Mouse (Mus musculus): Measurements from ENCODE around the gene Dglucy. TPM values are rescaled to one million over a fixed set of nuclear protein-coding genes. Genes with fewer than 3 reads are reported as not detected.

Dglucy gene
- polyA plus RNA-seq, 1 experiment from 2014 or later, result 0.49 TPM

- 76% methylated on average over 6 of the region's 6 CpGs for WGBS
These were observed 97.1 kb downstream of the Dglucy start for GRCm38 (mm10) chr12:100875960-100876359.

GRCm38 (mm10) chr12:100877936-100878335 lies 99.1 kb downstream of the Dglucy start:
- Histone ChIP-seq H3K36me3 (no peaks in the 10 kb centered on the region), H3K4me3 (no peak overlapping the region), H3K27me3 (ENCODE audit: insufficient read depth, poor library complexity, severe bottlenecking) (0 out of 2 replicates have a peak, but pooled peaks cover 5% of the 10 kb centered on the region), H3K9me3 (no peaks in the 10 kb centered on the region), H3K27ac (no peak overlapping the region), H3K4me1 (no peaks in the 10 kb centered on the region)
- 73% methylated on average over 6 of the region's 6 CpGs for WGBS
- no peak for DNase-seq (ENCODE audit: low spot score)

More at GRCm38 (mm10) chr12:100875960-100876359, 97.1 kb downstream of the Dglucy start:
- Histone ChIP-seq H3K4me1 (no peaks in the 10 kb centered on the region), H3K9me3 (no peaks in the 10 kb centered on the region), H3K36me3 (no peaks in the 10 kb centered on the region), H3K27ac (no peak overlapping the region), H3K27me3 (ENCODE audit: insufficient read depth, poor library complexity, severe bottlenecking) (0 out of 2 replicates have a peak, but pooled peaks cover 4% of the 10 kb centered on the region), H3K4me3 (no peak overlapping the region)
- DNase-seq (ENCODE audit: low spot score), result no peak

DNA sequence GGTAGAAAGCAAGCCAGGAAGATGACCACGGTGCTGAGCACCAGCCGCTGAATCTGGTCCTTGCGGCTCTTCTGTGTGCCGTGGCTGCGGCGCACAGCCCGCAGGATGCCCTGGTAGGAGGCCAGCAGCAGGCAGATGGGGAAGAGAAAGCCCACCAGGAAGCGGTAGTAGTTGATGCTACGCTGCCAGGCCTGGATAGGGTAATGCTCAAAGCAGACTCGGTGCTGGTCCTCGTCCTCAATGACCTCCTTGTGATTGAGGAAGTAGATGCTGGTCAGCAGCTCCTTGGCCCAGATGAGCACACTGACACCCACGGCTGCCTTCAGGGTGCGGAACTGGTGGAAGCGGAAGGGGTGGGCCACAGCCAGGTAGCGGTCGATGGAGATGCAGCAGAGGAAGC lies 99.7 kb downstream of the Dglucy start:
- no peaks in the 10 kb centered on the region for H3K36me3 ChIP-seq
- no peak overlapping the region for H3K4me3 ChIP-seq
- H3K27ac ChIP-seq, result no peak overlapping the region
- no peaks in the 10 kb centered on the region for H3K9me3 ChIP-seq
- no peak for DNase-seq (ENCODE audit: low spot score)
- WGBS, result 87% methylated on average over 16 of the region's 16 CpGs
- H3K4me1 ChIP-seq, result no peaks in the 10 kb centered on the region
- H3K27me3 ChIP-seq (ENCODE audit: insufficient read depth, poor library complexity, severe bottlenecking), result 0 out of 2 replicates have a peak, but pooled peaks cover 6% of the 10 kb centered on the region

GRCm38 (mm10) chr12:100883168-100883567 lies 104.3 kb downstream of the Dglucy start:
- H3K4me1 ChIP-seq, result no peaks in the 10 kb centered on the region
- 66% methylated on average over 7 of the region's 7 CpGs for WGBS
- no peak overlapping the region for H3K27ac ChIP-seq
- H3K36me3 ChIP-seq, result no peaks in the 10 kb centered on the region
- DNase-seq (ENCODE audit: low spot score), result no peak
- no peak overlapping the region for H3K4me3 ChIP-seq
- H3K27me3 ChIP-seq (ENCODE audit: insufficient read depth, poor library complexity, severe bottlenecking), result peaks cover 19% of the 10 kb centered on the region; the same call in 1 of the 2 replicates
- H3K9me3 ChIP-seq, result no peaks in the 10 kb centered on the region

- Histone ChIP-seq H3K4me1 (no peaks in the 10 kb centered on the region), H3K9me3 (no peaks in the 10 kb centered on the region), H3K4me3 (no peak overlapping the region), H3K27me3 (ENCODE audit: insufficient read depth, poor library complexity, severe bottlenecking) (peaks cover 26% of the 10 kb centered on the region; the same call in 1 of the 2 replicates), H3K36me3 (no peaks in the 10 kb centered on the region), H3K27ac (no peak overlapping the region)
- 80% methylated on average over 3 of the region's 3 CpGs for WGBS
- no peak for DNase-seq (ENCODE audit: low spot score)
These were observed 106.7 kb downstream of the Dglucy start for GRCm38 (mm10) chr12:100885585-100885984.

DNA sequence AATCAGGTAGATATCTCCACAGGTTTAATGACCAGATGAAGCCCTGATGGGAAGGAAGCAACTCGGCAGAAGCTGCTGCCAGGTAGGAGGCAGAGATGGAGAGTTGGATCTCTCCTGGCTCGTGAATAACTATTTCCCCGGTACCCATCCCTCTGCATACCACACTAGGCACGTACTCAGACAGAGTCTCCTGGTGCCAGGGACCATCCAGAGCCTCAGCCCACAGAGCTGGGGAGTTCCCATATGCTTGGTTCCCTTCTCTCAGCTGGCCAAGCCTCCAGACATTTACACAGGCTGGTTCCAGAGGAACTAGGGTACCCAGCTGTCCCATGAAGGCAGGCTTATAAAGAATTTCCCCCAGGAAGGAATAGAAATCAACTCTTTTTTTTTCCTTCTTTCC lies 108.0 kb downstream of the Dglucy start:
- H3K27ac ChIP-seq, result no peak overlapping the region
- H3K9me3 ChIP-seq, result no peaks in the 10 kb centered on the region
- H3K4me3 ChIP-seq, result no peak overlapping the region
- no peaks in the 10 kb centered on the region for H3K4me1 ChIP-seq
- H3K27me3 ChIP-seq (ENCODE audit: insufficient read depth, poor library complexity, severe bottlenecking), result peaks cover 26% of the 10 kb centered on the region; the same call in 1 of the 2 replicates
- DNase-seq (ENCODE audit: low spot score), result no peak
- H3K36me3 ChIP-seq, result no peaks in the 10 kb centered on the region
- WGBS, result 74% methylated on average over 4 of the region's 4 CpGs

GRCm38 (mm10) chr12:100887801-100888258 lies 109.0 kb downstream of the Dglucy start:
- no peak for DNase-seq (ENCODE audit: low spot score)
- Histone ChIP-seq H3K27ac (no peak overlapping the region), H3K9me3 (no peaks in the 10 kb centered on the region), H3K27me3 (ENCODE audit: insufficient read depth, poor library complexity, severe bottlenecking) (peaks cover 23% of the 10 kb centered on the region; the same call in 1 of the 2 replicates), H3K4me1 (no peaks in the 10 kb centered on the region), H3K36me3 (no peaks in the 10 kb centered on the region), H3K4me3 (no peak overlapping the region)
- WGBS, result 34% methylated on average over 12 of the region's 12 CpGs

DNA sequence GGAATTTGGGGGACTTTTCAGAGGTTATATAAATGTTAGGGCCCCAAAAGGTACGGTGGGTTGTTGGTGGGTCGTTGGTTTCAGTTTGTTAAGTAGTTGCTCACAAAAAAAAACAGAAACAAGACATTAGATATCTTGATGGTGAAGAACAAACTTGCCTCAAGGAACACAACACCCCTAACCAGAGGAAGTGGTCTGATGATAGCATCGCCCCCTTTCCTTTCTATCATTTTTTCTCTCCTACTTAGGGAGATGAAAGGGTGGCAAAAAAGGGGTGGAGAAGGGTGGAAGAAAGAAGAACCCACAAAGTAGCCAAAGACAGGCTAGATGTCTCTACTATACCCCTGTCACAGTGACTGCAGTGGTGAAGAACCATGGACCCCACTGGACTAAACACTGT lies 111.7 kb downstream of the Dglucy start:
- WGBS, result 77% methylated on average over 3 of the region's 3 CpGs
- DNase-seq (ENCODE audit: low spot score), result no peak
- H3K27me3 ChIP-seq (ENCODE audit: insufficient read depth, poor library complexity, severe bottlenecking), result peaks cover 26% of the 10 kb centered on the region; the same call in 1 of the 2 replicates
- no peaks in the 10 kb centered on the region for H3K36me3 ChIP-seq
- no peak overlapping the region for H3K4me3 ChIP-seq
- no peaks in the 10 kb centered on the region for H3K4me1 ChIP-seq
- no peaks in the 10 kb centered on the region for H3K9me3 ChIP-seq
- no peak overlapping the region for H3K27ac ChIP-seq

DNA sequence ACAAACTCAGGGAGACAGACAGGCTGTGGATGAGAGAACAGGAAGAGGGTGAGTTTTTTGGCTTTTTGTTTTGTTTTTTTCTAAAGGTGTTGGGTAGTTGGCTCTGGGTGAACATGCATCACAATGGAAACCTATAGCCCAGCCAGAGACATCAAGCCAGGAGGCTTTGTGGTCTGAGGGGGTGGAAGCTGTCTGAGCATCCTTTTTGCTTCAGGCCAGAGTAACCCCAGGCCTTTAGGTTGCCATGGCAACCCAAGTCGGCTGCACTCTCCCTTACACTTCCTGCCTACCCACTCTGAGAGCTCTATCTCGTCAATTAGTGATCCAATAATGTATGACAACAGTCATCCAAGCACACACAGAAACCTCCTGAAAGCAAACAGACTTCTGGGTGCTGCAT lies 116.6 kb downstream of the Dglucy start:
- no peak for DNase-seq (ENCODE audit: low spot score)
- Histone ChIP-seq H3K27me3 (ENCODE audit: insufficient read depth, poor library complexity, severe bottlenecking) (peaks cover 55% of the 10 kb centered on the region), H3K4me3 (no peak overlapping the region), H3K4me1 (peaks cover 14% of the 10 kb centered on the region), H3K27ac (no peak overlapping the region), H3K36me3 (no peaks in the 10 kb centered on the region), H3K9me3 (no peaks in the 10 kb centered on the region)
- 32% methylated on average over 2 of the region's 2 CpGs for WGBS

- DNase-seq (ENCODE audit: low spot score), result no peak
- no peaks in the 10 kb centered on the region for H3K9me3 ChIP-seq
- peaks cover 14% of the 10 kb centered on the region for H3K4me1 ChIP-seq
- peaks cover 67% of the 10 kb centered on the region for H3K27me3 ChIP-seq (ENCODE audit: insufficient read depth, poor library complexity, severe bottlenecking)
- 16% methylated on average over 3 of the region's 3 CpGs for WGBS
- no peak overlapping the region for H3K4me3 ChIP-seq
- no peak overlapping the region for H3K27ac ChIP-seq
- H3K36me3 ChIP-seq, result no peaks in the 10 kb centered on the region
These were observed 117.8 kb downstream of the Dglucy start for GRCm38 (mm10) chr12:100896661-100897060.

- no peaks in the 10 kb centered on the region for H3K9me3 ChIP-seq
- no peak overlapping the region for H3K4me3 ChIP-seq
- WGBS, result 43% methylated on average over 12 of the region's 12 CpGs
- no peaks in the 10 kb centered on the region for H3K36me3 ChIP-seq
- peaks cover 80% of the 10 kb centered on the region for H3K27me3 ChIP-seq (ENCODE audit: insufficient read depth, poor library complexity, severe bottlenecking)
- DNase-seq (ENCODE audit: low spot score), result no peak
- no peak overlapping the region for H3K27ac ChIP-seq
- H3K4me1 ChIP-seq, result peaks cover 14% of the 10 kb centered on the region
These were observed 119.1 kb downstream of the Dglucy start for GRCm38 (mm10) chr12:100897736-100898650.

DNA sequence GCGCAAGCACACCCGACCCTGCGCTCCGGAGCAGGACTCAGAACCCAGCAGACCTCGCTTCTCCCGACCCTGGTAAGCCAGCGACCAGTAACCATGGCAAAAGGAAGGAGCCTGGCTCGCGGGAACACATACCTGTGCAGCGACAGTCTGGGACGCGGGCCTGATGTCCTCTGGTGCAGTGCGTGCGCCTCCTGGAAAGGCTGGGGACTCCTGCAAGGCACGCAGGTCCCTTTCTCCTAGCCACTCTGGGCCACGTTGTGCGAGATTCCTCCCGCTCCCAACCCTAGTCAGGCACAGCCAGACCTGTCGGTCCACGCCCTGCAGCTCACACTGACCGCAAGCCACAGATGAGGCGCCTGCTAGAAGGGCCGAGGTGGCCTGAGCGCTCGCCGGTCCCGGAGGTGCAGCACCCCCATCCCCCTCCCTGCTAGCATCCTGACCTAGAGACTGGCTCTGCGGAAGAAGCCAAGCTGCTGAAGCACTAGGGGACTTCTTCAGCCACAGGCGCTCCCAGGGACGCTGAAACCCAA lies 120.3 kb downstream of the Dglucy start:
- DNase-seq (ENCODE audit: low spot score), result no peak
- H3K4me3 ChIP-seq, result peak overlapping the region; percentile 56
- no peaks in the 10 kb centered on the region for H3K36me3 ChIP-seq
- H3K27me3 ChIP-seq (ENCODE audit: insufficient read depth, poor library complexity, severe bottlenecking), result peaks cover 83% of the 10 kb centered on the region
- peaks cover 14% of the 10 kb centered on the region for H3K4me1 ChIP-seq
- H3K27ac ChIP-seq, result no peak overlapping the region; the same call in 1 of the 2 replicates
- H3K9me3 ChIP-seq, result no peaks in the 10 kb centered on the region
- WGBS, result under 1% methylated on average over 30 of the region's 30 CpGs

- Histone ChIP-seq H3K27me3 (ENCODE audit: insufficient read depth, poor library complexity, severe bottlenecking) (peaks cover 74% of the 10 kb centered on the region), H3K27ac (no peak overlapping the region)
- no peak for DNase-seq (ENCODE audit: low spot score)
These were observed 122.0 kb downstream of the Dglucy start for GRCm38 (mm10) chr12:100900901-100901300.

More at GRCm38 (mm10) chr12:100900901-100901300, 122.0 kb downstream of the Dglucy start:
- no peaks in the 10 kb centered on the region for H3K9me3 ChIP-seq
- WGBS, result 72% methylated on average over 6 of the region's 6 CpGs
- H3K36me3 ChIP-seq, result no peaks in the 10 kb centered on the region
- peaks cover 14% of the 10 kb centered on the region for H3K4me1 ChIP-seq
- H3K4me3 ChIP-seq, result no peak overlapping the region

All from heart, embryonic 10.5 days (tissue).